Mouse (Mus musculus): ENCODE measurements at regions not wholly inside any gene's neighbourhood (a gene's known extent, or its start where the extent isn't known, plus 50 kb on each side); places are given as distances from the start of the nearest gene placed in this dataset.

- H3K9me3 ChIP-seq (replicated peaks; ENCODE audit: insufficient read depth, low read length): no peaks in the 10 kb centered on the region
- TF ChIP-seq GATA1 (IDR thresholded peaks at IDR 0.05; ENCODE audit: low read depth, low read length): no peak
- no peak for TF ChIP-seq TCF12 (IDR thresholded peaks at IDR 0.05; ENCODE audit: low read depth, low read length)
- TF ChIP-seq USF1 (IDR thresholded peaks at IDR 0.05; ENCODE audit: low read depth, low read length): no peak
- TF ChIP-seq CTCF (IDR thresholded peaks at IDR 0.05 in 2 of 3, conservative IDR thresholded peaks at IDR 0.05 in 1 of 3; ENCODE audit: control insufficient read depth in 1 of 3, insufficient read depth in 1 of 3, low read depth in 2 of 3, low read length in 3 of 3, poor library complexity in 1 of 3, severe bottlenecking in 1 of 3): no peak
- TF ChIP-seq CHD2 (IDR thresholded peaks at IDR 0.05; ENCODE audit: low read length): no peak
- no peak for TF ChIP-seq SMC3 (IDR thresholded peaks at IDR 0.05; ENCODE audit: low read depth, low read length)
- TF ChIP-seq NRF1 (IDR thresholded peaks at IDR 0.05; ENCODE audit: insufficient read depth, low read depth, low read length, poor library complexity, severe bottlenecking): no peak
- no peak for TF ChIP-seq EP300 (IDR thresholded peaks at IDR 0.05; ENCODE audit: low read depth in 1 of 2, low read length in 2 of 2)
- TF ChIP-seq BHLHE40 (IDR thresholded peaks at IDR 0.05; ENCODE audit: borderline replicate concordance, low read depth, low read length): no peak
- TF ChIP-seq ZC3H11A (IDR thresholded peaks at IDR 0.05; ENCODE audit: low read depth, low read length): no peak
- no peak for TF ChIP-seq RAD21 (IDR thresholded peaks at IDR 0.05; ENCODE audit: low read depth, low read length)
- no peak for TF ChIP-seq MYB (IDR thresholded peaks at IDR 0.05; ENCODE audit: low read depth, low read length)
- no peak for TF ChIP-seq JUND (IDR thresholded peaks at IDR 0.05; ENCODE audit: low read depth, low read length)
- no peak for TF ChIP-seq POLR2AphosphoS5 (IDR thresholded peaks at IDR 0.05; ENCODE audit: borderline replicate concordance, low read depth, low read length)
- TF ChIP-seq HCFC1 (IDR thresholded peaks at IDR 0.05; ENCODE audit: low read depth, low read length): no peak
- TF ChIP-seq POLR2A (IDR thresholded peaks at IDR 0.05; ENCODE audit: control insufficient read depth in 1 of 2, insufficient read depth in 1 of 2, low read depth in 1 of 2, low read length in 2 of 2, poor library complexity in 1 of 2): no peak
- TF ChIP-seq RCOR1 (IDR thresholded peaks at IDR 0.05; ENCODE audit: low read depth, low read length): no peak
- TF ChIP-seq ELF1 (IDR thresholded peaks at IDR 0.05; ENCODE audit: low read depth, low read length): no peak
- H3K4me3 ChIP-seq (ENCODE audit: control insufficient read depth in 1 of 2, insufficient read depth in 1 of 2, low read depth in 2 of 2, low read length in 2 of 2): no peak overlapping the region
- H3K79me2 ChIP-seq (ENCODE audit: control insufficient read depth, insufficient read depth, low read length, poor library complexity): no peaks in the 10 kb centered on the region
- H3K9ac ChIP-seq (ENCODE audit: control insufficient read depth, low read depth, low read length, poor library complexity, severe bottlenecking): no peak overlapping the region
- no peak for DNase-seq (ENCODE audit: low read depth, low spot score)
- no peaks in the 10 kb centered on the region for H3K4me1 ChIP-seq (ENCODE audit: control insufficient read depth in 1 of 2, insufficient read depth in 2 of 2, low read length in 2 of 2)
- H3K36me3 ChIP-seq (ENCODE audit: control insufficient read depth in 1 of 2, insufficient read depth in 2 of 2, low read length in 2 of 2): no peaks in the 10 kb centered on the region
- no peak overlapping the region for H3K27ac ChIP-seq (ENCODE audit: control insufficient read depth, low read depth, low read length)
- no peaks in the 10 kb centered on the region for H3K27me3 ChIP-seq (ENCODE audit: control insufficient read depth in 1 of 2, insufficient read depth in 2 of 2, low read length in 2 of 2)
Measured at GRCm38 (mm10) chr13:31340363-31340948, 215.5 kb upstream of the Foxq1 start.

GRCm38 (mm10) chr13:31341282-31342100, 214.4 kb upstream of the Foxq1 start:
- Histone ChIP-seq H3K9me3 (replicated peaks; ENCODE audit: insufficient read depth, low read length) (no peaks in the 10 kb centered on the region), H3K27ac (ENCODE audit: control insufficient read depth, low read depth, low read length) (no peak overlapping the region), H3K27me3 (ENCODE audit: control insufficient read depth in 1 of 2, insufficient read depth in 2 of 2, low read length in 2 of 2) (no peaks in the 10 kb centered on the region), H3K79me2 (ENCODE audit: control insufficient read depth, insufficient read depth, low read length, poor library complexity) (no peaks in the 10 kb centered on the region), H3K36me3 (ENCODE audit: control insufficient read depth in 1 of 2, insufficient read depth in 2 of 2, low read length in 2 of 2) (no peaks in the 10 kb centered on the region), H3K4me3 (ENCODE audit: control insufficient read depth in 1 of 2, insufficient read depth in 1 of 2, low read depth in 2 of 2, low read length in 2 of 2) (no peak overlapping the region), H3K4me1 (ENCODE audit: control insufficient read depth in 1 of 2, insufficient read depth in 2 of 2, low read length in 2 of 2) (no peaks in the 10 kb centered on the region), H3K9ac (ENCODE audit: control insufficient read depth, low read depth, low read length, poor library complexity, severe bottlenecking) (no peak overlapping the region)
- no peak for TF ChIP-seq MXI1 (IDR thresholded peaks at IDR 0.05; ENCODE audit: low read depth, low read length)
- no peak for TF ChIP-seq POLR2AphosphoS5 (IDR thresholded peaks at IDR 0.05; ENCODE audit: borderline replicate concordance, low read depth, low read length)
- no peak for TF ChIP-seq TBP (IDR thresholded peaks at IDR 0.05; ENCODE audit: low read depth, low read length)
- TF ChIP-seq MEF2A (IDR thresholded peaks at IDR 0.05; ENCODE audit: extremely low read depth, insufficient replicate concordance, low read depth, low read length, poor library complexity, severe bottlenecking): no peak
- no peak for TF ChIP-seq NRF1 (IDR thresholded peaks at IDR 0.05; ENCODE audit: insufficient read depth, low read depth, low read length, poor library complexity, severe bottlenecking)
- TF ChIP-seq SIN3A (IDR thresholded peaks at IDR 0.05; ENCODE audit: low read length): no peak
- DNase-seq (ENCODE audit: low read depth, low spot score): no peak
